Mouse (Mus musculus) frontal cortex, postnatal 14 days (tissue): ENCODE data around the gene Rpl27a.

Source experiments
- DNase-seq, 2 experiments: peaks; one replicate each; pipeline ENCODE4 v3.0.0; 2022; ENCODE audit warnings: low spot score in 2 of 2

Rpl27a gene

DNA sequence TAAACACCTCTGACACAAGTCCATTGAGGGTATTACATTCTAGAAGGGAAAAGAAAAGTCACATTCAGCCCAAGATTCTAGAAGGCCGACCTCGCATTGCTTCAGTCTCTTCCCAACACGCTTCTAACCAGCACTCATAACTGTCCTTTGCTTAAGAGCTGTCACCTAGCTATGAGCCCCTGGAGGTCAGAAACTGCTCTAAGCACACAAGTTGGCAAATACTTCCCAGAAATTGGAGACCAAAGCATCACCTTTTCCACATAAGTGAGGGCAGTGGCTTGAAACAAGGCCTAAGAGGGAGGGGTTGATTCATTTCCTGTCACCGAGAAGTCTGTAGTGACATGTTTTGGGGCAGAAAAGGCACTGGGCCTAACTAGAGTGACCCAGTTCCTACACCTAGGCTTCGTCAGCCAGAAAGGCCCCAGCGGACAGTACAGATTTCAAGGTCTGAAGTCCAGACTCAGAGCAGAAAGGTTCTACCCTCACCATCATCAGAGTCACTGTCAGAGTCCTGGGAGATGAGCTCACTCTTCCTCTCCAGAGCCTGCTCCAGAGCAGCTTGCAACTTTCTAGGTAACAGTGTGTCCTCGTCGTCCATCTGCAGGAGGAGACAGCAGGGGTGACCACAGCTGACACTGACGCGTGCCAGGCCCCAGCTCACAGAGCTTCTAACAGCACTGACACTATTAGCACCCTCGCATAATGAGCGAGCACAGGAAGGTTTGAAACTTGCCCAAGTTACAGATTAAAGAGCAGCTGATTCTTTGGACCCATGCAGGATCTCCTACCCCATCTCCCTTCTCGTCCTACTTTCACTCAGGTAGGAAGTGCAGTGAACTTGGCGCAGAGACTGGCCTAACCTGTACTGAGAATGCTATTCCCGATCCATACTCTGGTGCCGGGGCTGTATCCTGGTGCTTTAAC lies 7.1 kb downstream of the Rpl27a start:
- DNase-seq = no peak

DNA sequence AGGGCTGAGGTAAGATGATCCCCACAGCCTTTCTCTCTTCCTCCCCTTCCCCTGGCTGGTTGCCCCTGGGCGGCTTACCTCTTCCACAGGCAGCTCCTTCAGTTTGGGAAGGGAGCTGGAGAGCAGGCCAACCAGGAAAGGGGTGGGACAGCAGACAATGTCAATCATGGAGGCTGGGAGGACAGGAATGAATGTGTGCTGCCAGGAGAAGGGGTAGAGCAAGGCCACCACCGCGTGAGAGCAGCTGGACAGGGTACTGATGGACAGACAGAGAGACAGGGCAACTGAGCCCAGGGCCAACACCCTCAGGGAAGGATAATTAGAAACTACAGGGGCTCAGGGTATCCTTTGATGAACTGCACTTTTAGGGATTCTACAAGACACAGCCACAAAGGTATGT lies 8.6 kb downstream of the Rpl27a start:
- DNase-seq = no peak

DNA sequence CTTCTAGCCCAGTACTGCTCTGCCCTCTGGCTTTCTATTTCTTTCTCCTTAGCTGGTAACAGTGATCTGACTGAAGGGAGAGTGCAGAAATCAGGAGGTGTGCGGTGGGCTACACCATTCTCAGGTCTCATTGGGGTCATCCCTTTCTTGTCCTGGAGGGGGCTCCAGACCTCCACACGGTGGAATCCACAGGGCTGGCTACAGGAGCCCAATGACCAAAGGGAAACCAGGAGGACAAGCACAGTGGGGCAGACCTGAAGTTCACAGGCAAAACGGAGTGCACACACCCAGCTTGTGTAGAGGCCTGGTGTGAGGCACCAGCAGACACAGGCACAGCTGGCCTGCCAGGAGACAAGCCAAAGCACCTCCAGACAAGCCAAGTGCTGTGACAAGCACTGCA lies 9.4 kb downstream of the Rpl27a start:
- DNase-seq = no peak

DNA sequence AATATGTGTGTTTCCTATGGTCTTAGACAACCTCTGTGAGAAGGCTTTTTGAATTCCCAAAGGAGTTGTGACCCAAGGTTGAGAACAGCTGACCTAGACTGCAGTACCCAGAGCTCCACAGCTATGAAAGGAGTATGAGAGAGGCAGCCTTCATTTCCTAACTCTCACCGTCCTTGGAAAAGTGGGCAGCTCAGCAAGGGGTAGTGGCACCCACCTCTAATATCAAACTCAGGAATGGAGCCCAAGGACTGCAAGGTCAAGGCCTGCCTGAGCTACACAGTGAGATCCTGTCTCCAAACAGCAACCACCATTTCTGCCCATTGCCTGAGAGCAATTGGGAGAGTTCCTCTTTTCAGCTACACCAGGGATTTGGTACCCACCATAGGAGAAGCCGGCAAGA lies 10.8 kb downstream of the Rpl27a start:
- DNase-seq = no peak

DNA sequence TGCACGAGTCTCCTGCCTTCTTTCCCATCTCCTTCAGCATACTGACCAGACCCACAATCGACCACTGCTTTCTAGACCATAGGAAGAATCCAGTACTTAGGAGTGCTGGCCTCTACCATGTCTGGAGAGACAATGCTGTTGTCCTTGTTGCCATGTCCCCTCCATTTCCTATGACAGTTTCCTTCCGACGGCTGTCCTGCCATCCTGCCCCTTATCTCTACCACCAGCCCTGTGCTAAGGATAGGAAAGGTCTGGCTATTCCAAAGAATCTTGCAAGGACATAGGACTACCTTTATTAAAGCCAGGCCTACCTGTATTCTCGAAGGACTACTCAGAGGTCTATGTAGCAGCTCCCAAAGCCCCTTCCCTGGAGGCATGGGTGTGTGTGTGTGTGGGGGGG lies 12.6 kb downstream of the Rpl27a start:
- DNase-seq = no peak

DNA sequence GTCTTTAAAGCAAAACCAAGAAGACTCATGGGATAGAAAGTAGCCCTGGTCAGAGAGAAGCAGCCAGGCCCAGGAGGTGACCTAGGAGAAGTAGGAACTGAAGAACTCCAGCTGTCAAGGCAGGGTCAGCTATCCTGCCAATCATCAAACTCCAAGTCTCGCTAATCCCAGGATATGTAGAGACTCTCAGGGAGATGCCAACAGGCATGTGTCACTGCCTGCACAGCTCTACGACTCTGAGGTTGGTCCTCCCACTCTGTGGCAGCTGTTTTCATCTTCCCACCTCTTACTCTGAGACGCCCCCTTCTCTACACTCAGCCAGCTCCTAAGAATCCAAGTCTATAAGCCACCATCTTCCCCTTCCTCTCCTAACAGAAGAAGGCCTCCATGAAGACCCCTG lies 13.7 kb downstream of the Rpl27a start:
- DNase-seq = no peak

DNA sequence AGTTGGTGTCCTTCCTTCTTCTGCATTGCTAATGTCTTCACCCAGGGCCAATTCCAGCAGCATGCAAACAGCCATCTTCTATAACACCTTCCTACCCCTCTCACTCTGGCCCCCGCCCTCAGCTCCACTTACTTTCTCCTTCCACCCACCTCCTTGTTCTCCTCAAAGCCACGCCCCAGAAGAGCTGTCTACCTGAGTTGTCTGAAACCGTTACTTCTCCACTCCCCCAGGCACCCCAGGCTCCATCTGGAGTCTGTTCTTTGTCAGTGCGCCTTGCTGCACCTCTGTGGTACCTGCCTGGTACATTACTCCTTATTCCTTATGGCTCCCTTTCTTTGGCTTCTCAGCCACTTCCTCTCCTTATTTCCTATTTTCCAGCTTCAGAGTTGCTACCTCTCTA lies 14.2 kb downstream of the Rpl27a start:
- DNase-seq = no peak

DNA sequence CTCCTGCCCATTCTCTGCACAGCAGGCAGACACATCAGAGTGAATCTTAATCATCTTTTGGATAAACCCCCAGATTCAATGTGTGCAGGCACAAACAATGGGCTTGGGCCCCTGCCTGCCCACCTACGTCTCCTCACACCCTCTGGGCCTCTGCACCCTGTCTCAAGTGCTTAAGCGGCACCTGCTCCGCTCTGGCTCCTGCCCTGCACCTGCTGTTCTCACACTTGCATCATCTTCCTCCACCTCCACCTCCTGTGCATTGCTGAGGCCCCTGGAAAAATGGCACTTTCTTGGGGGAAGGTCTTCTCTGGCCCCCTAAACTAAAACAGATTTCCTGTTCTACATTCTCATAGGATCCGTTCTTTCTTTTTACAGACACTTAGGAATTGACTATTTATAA lies 14.9 kb downstream of the Rpl27a start:
- DNase-seq = no peak

DNA sequence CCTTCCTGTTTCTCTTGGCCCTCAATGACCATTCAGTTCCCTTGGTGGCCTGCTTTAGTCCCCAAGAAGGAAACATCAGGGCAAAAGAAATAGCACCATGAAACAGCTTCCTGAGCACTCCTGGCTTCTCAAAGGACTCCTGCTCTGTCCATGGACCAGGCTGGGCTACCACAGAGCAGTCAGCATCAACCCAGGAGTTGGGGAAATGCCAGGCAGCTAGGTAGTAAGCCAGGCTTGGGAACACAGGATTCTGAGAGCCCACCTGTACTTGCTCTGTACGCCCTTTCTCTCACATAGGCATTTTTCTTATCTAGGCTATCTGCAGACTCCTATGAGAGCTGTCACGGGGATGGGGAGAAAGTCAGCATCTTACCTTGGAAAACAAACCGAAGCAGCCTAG lies 16.0 kb downstream of the Rpl27a start:
- no peak for DNase-seq

DNA sequence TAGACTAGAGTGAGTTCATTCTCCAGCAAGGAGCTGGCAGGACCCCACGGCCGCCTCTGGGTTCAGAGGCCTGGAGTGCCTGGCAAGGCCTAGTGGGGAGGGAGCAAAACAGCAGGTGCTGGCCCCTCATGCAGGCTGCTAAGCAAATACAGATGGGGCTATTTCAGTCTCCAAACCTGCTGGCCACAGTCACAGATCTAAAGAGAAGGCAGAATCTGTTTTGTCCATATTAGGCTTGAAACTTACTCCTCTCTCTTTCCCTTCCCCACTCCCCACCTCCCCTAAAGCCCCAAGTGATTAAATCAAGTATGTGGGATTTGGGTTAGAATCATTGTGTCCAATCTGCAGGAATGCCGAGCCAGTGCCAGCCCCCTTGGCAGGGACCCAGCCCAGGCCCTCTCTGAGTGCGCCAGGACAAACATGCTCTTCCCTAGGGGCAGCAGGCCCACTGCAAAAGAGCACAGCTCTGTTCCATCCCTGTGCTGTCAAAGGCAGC lies 17.6 kb downstream of the Rpl27a start:
- DNase-seq = no peak

DNA sequence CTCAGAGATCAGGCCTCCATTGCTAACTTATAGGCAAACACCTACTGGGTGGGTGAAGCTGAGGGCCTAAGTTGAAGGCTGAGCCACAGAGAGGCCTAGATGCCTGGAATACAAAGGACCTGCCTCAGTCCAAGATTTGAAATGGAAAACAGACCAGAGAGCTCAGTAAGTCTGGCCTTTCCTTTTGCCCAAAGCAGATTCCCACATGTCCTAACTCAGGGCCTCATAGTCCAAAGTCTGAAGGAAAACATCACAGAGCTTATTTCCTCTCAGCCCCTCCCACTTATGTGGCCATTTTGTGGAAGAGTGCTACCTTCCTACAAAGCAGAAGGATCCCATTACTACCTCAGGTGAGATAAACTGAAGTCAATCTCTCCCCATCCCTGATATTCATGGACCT lies 22.0 kb downstream of the Rpl27a start:
- no peak for DNase-seq

DNA sequence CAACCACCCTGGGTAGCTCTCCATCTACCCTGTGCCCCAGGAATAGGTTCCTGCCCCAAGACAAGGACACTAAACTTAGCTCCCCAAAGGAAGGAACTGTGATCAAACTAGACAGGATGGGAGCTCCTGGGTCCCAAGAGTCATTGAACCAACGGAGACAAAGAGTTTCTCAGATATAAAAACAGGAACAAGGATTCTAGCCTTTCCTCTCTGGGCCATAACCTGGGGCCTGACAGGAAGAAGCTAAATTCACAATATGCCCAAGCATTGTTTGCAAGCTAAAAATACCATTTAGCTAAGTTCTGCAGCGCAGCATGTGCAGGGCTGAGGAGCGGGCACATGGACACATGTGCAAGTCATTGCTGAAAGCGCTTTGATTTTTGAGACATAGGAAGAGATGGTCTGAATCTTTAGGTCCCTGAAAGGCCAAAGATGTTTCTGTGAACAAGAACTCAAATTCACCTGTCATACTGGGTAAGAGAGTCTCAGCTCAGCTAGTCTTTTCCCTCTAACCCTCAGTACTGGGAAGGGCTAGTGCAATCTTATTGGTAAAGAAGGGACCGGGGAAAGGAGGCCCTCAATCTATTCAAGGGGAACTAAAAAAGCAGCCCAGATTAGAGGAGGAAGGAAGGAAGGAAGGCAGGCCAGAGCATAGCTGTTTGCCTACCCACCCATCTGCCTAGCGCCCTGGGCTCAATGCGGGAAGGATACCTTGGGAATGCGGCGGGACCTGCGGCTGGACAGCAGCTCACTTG lies 22.8 kb downstream of the Rpl27a start:
- DNase-seq = no peak

DNA sequence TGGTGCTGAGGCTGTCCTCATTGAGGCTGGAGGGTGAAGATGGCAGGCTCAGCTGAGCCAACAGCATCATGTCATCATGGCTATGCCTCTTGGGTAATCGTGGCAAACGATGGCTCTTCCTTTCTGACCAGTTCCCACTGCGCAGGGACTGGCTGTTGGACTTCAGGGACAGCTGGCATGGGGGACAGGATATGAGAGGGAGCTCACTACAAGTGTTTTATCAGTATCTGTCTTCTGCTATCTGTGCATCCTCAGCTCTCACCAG lies 23.3 kb downstream of the Rpl27a start:
- DNase-seq = no peak

DNA sequence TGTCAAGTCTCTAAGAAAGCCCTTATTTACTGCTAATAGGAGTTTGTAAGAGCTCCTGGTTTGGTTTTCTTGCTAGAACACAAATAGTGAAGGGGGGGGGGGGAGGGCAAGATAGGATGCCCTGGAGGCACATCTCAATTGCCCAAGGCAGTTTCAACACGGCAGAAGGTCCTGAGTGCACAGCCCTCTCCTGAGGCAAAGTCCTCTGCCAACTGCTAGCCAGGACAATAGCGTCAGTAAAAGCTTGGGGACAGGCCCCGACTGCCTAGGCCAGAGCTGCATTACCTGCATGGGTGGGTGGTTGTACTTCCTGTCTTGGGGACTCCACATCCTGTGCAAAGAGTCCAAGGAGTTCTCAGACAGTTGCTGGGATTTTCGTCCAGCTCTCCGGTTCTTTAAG lies 25.8 kb downstream of the Rpl27a start:
- DNase-seq = no peak

DNA sequence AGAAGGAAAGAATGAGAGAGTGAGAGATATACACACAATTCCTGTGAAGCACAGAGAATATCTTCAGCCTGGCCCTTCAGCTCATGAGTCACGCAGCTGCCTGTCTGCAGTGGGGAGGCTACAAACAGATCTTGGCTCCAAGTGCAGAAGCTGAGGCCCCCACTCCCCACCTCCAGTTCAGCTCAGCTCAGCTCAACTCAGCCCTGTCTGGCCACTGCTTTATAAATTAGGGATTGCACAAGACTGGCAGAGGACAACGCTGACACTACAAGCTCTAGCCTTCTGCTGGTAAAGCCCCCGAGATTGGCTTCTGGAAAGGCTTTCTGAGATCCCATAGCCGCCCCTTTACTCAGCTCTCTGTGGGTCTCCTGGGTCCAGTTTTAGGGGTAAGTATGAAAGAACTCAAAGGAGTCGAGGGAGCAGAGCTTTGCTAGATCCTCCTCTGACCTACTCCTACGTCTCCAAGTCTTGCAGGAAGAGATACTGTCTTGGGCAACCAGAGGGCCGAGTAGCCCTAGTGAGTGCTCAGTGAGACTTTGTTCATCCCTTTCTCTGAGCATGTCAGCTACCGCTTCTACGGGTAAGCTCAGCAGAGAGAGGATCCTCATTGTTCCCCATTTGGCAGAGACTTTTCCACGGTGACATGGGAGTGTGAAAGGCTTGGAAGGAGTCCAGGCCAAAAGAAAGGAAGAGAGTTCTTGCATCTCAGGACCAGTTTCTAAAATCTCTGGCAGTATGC lies 26.5 kb downstream of the Rpl27a start:
- no peak for DNase-seq

DNA sequence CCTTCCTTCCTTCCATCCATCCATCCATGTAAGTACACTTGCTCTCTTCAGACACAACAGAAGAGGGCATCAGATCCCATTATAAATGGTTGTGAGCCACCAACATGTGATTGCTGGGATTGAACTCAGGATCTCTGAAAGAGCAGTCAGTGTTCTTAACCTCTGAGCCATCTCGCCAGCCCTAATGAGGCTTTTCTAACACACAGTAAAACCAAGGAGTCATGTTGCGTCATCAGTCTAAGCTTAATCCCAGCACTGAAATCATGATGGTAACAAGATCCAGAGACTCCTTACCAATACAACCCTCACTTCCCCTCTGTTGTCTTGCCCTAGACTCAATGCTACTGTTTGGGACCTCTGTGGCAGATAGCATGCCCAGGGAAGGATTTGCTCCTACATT lies 27.2 kb downstream of the Rpl27a start:
- no peak for DNase-seq

DNA sequence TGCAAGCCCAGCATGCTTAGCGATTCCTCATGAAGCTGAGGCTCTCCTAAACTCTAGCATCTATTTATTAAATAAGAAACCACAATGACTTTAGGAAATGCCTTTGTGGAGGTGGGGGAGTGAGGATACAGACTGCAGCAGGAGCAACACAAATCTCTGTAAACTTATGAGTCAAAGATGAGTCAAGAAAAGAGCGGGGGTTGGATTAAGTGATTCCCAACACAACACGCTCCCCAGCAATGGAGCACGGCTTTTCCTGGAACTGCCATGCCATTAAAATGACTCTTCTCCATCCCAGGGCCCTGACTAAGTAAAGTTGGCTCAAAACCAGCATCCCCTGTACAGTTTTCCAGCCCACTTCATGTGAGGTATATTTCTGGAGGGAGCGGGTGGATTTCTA lies 27.8 kb downstream of the Rpl27a start:
- no peak for DNase-seq

DNA sequence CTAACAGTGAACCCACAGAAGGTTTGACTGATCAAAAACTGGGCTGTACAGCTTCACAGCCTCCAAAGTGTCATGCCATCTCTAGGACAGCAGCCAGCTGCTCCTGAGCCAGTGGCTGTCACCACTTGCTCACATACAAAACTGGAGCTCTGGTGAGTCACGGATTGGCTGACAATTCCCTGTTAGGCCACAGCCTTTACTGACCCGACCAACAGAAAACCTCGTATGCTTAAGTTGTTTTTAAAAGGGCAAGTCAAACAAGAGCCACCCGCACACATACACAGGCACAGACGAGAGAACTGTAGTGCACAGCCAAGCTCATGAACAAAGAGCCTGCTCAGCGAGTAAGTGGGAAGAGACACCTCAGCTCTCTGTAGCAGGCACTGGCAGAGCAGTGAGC lies 40.6 kb downstream of the Rpl27a start:
- no peak for DNase-seq

DNA sequence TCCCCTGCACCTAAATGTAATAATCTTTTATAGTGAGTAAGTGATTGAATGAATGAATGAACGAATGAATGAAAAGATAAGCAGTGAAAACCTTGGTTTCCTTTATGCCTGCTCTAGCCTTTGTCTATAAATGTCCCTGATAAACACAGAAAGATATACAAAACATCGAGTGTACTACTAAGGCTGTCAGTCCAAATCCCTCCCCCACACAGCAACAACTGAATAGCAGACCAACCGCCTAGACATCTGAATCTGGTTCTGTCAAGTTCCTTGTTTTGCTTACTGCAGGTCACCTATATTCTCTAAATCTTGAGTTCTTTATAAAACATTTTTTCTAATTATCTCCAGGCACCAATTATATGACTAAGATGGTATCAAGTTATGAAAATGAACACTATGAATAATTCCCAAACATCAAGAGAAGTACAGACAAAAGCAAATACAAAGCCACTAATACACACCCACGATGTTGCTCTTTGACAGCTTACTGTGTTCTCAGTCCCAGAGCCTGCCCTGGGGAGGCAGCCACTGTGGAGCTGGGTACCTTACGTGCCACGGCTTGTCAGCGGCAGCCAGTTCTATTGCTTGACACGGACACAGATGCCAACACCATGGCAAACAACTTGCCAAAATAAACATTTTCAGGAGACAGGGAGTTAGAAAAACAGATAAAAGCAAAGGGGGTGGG lies 42.7 kb downstream of the Rpl27a start:
- no peak for DNase-seq

DNA sequence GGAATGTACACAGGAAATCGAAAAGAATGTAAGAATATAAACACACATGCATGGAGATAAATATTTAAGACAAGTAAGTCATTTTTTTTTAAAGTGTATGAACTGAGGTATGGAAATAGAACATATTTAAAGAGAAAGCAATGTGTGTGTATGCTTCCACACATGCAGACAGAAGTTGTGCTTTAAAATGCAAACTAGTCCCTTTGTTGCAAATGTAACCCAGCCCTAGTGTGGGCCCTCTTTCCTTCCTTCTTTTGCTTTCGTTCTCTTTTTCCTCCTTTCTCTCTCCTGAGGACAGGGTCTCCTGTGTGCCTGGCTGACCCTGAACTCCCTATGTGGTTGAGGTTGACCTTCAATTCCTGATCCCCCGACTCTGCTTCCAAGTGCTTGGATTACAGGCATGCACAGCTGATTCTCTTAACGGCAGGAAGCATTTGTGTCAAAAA lies 43.2 kb downstream of the Rpl27a start:
- DNase-seq = no peak

DNA sequence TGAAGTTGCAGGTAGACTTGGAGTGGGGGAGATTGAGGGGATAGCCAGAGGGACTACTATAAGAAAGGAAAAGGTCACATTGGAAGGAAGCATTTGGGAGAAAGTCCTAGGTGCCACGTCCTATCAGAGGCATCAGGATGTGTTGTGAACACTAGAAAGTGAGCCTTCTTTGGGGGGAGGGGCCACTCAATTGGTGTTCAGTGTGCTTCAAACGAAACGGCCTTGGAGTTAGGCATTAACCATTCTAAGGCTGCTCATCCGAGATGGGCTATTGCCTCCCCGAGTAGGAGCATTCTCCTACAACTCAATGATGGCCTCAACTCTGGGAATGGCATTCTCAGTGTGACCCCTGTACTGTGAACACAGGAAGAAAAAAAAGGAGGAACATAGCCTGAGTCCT lies 43.7 kb downstream of the Rpl27a start:
- no peak for DNase-seq

DNA sequence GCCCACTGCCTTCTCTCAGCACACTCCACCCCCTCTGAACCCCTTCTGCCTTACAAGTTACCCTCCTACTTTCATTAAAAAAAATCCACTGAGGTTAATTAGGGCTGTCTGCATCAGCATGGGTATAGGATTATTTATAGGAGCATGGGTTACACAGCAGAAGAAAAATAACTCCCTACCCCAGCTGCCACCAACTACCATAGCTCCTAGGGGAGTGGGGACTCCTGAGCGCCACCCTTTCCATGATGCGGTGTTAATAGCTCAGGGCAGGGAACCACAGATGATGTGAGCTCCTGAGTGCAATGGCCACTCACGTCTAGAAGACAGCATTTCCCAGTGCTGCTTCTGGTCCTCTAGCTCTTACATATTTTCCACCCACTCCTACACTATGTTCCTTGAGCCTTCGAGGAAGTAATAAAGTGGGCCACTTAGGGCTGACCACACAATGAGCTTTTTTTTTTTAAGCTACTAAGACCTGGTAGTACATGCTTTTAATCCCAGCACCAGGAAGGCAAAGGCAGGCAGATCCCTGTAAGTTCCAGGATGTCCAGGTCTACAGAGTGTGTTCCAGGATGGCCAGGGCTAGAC lies 44.9 kb downstream of the Rpl27a start:
- DNase-seq = no peak
